Mouse (Mus musculus) adrenal gland, adult 8-10 months (tissue): ENCODE data around the gene Slco2a1. TPM values are rescaled to one million over a fixed set of nuclear protein-coding genes. Genes with fewer than 3 reads are reported as not detected.
"Not testable (repeated sequence)": the region's sequence is repeated elsewhere in the genome, so short reads cannot be mapped to it uniquely, and the experiment has no call there.

ENCODE experiments used
- DNase-seq: peaks from one replicate; pipeline ENCODE4 v3.0.0; 2022
- total RNA-seq, 4 experiments: library from RNA; stranded (reverse); gene quantifications; 2 replicates each; pipeline ENCODE4 v1.2.4; 2022

Slco2a1 gene
- total RNA-seq, 4 experiments from 2014 or later, result 3.3 to 5.7 (median 4.4) TPM

DNA sequence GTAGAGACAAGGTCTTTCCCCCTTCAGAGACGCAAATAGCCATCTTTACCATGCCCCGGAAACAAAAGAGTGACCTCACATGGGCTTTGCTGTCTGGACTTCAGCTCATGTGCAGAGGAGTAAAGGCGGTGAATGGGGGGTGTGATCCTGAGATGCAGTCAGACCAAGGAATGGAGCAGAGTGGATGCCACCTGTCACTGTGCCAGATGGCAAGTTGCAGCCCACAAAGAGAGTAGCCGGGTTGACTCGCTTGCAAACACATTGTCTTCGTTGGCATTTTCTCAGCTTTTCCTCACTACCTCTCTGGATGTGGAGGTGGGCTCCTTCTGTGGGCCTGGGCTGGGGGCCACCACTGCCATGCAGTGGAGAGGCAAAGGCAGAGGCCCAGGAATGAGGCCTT is 98.2 kb downstream of the Slco2a1 start:
- DNase-seq, result no peak

- DNase-seq, result no peak
Measured at GRCm38 (mm10) chr9:103087301-103087700, 98.8 kb downstream of the Slco2a1 start.

DNA sequence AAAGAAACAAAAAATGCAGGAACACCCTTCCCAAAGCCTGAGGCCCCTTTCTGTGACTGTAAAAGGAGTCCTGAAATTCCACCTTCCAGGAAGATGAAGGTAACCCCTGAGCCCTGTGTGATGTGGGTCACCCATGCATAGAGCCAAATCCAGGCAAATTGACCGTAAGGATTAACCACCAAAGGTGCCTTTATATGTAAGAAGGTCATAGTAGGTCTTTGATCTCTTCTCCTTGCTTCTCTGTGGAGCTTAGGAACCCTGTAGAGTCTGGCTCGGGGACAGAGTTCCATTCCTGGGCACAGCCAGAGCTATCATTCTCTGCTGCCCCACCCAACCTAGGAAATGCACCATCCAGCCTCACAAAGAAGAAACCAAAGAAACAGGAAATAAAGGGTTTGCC is 100.1 kb downstream of the Slco2a1 start:
- no peak for DNase-seq

GRCm38 (mm10) chr9:103090116-103090875 is 101.8 kb downstream of the Slco2a1 start:
- no peak for DNase-seq

DNA sequence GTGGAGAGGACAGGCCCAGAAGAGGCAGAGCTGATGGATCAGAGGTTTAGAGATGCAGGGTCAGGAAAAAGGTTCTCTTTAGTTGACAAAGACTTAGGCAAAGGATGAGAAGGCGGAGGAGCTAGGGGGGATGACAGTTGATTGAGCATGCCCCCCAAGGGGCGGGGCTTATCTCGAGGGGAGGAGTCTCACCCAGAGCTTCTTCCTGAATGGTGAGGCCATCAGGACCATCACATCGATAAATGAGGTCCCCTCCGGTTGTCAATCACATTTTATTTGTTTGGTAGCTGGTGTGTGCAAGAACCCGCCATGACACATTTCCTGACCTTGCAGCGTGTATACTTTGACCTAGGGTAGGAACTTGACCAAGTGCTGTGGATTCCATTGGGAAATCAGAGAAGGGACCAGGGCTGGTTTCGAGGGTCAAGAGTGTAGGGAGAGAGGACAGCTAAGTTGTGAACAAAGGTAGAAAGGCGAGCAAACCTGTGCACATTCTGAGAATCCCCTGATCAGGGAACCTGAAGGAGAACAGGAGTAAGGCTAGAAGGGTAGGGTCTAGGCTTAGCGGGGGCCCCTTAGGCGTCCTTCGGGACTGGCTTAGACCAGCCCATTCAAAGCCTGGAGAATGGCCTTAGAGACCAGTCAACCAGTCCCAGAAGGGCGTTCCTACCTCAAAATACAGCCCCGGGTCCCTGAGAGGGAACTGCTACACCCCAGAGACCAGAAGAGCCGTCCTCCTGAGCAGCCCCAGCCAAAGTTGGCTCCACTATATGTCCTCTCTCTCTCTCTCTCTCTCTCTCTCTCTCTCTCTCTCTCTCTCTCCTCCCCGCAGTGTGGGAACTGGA is 102.7 kb downstream of the Slco2a1 start:
- no peak for DNase-seq

DNA sequence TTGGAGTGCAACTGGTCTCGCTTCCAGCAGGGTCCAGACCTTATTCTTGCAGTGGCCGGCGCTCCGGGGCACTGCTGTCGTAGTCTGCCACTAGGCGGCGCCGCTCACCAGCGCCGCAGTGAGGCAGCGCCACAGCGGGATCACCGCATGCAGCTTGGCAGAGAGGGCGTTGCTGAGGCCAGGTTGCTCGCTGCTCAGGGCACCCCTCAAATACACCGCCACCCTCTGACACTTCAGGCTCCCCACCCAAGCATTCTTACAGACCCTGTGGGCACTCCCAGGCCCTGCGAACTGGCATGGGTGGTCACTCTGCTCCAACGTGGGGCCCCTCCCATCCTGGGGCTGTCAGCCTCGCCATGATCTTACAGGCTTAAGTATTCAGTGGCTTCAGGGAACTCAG is 103.7 kb downstream of the Slco2a1 start:
- no peak for DNase-seq

GRCm38 (mm10) chr9:103093681-103094080 is 105.2 kb downstream of the Slco2a1 start:
- DNase-seq, result no peak

- not testable (repeated sequence) for DNase-seq
Measured at GRCm38 (mm10) chr9:103108341-103108798, 119.9 kb downstream of the Slco2a1 start.

- no peak for DNase-seq
Measured at GRCm38 (mm10) chr9:103108943-103109670, 120.6 kb downstream of the Slco2a1 start.

- DNase-seq, result no peak
Measured at GRCm38 (mm10) chr9:103109911-103110310, 121.4 kb downstream of the Slco2a1 start.

DNA sequence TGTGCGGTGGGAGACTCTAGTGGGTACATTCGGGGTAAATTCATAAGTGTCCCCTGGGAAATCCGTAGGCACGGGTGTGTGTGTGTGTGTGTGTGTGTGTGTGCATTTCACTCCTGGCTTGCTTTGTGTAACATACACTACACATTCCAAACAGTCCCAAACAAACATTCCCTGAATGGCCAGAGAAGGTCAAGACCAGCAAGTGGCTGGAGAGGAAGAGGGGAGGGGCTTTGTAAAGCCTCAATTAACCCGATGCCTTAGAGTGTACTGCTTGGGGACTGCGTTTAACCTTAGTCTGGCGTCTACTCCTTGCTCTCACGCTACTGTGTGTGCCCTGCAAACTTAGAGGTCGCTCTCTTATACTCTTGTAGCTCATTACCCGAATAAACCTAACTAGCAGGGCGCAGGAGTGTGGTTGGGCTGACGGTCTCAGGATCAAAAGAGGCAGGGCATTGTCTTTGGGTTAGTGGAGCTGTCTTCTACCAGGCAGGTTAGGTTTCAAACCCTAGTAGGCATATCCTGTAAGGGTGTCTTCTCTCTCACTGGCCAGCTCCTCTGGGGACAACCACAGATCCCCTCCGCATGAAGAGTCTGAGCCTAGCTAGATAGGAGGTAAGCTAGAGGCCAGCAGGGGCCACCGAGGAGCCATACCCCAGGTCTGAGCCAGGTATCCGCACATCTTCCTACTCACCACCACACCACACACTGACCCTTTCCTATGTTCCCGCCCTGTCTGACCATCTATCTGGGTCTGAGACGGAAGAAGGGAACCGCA is 122.4 kb downstream of the Slco2a1 start:
- no peak for DNase-seq

DNA sequence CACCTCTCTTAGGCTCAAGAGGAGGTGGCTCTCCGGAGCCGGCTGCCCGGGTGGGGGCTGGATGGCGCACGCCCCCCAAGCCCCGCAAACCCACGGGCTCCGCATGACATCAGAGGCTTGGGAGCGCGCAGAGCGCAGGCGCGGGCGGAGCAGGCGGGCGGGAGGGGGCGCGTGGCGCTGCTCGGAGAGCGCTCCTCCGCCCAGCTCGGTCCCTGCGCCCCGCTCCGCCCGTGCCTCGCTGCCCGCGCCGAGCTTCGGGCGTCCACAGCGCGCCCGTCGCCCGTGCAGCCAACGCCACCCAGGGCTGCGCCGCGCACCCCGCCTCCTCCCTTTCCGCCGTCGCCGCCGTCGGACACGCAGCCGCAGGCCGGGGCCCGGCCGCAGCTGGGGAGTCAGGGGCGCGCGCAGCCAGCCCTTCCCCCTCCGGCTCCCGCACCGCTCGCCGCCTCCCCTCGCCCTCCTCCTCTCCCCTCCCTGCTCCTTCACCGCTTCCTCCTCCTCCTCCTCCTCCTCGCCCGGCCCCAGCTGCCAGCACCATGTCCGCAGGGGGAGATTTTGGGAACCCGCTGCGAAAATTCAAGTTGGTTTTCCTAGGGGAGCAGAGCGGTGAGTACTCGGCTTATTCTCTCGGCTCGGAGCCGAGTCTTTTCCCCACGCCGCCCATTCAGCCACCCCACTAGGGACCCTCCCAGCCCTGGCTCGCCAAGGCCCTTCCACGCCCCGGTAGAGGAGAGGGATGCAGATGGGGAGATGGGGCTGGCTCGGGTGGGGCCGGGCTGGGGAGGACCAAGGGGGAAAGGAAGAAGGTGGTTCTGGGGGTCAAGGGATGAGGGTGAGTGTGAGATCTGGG is 123.3 kb downstream of the Slco2a1 start, which contains the start of gene Rab6b:
Gene Rab6b, plus strand, starts transcription at position 167 of the 850 bp plus-strand sequence.
- no peak for DNase-seq

GRCm38 (mm10) chr9:103112471-103113271 is 124.2 kb downstream of the Slco2a1 start:
- DNase-seq, result no peak

DNA sequence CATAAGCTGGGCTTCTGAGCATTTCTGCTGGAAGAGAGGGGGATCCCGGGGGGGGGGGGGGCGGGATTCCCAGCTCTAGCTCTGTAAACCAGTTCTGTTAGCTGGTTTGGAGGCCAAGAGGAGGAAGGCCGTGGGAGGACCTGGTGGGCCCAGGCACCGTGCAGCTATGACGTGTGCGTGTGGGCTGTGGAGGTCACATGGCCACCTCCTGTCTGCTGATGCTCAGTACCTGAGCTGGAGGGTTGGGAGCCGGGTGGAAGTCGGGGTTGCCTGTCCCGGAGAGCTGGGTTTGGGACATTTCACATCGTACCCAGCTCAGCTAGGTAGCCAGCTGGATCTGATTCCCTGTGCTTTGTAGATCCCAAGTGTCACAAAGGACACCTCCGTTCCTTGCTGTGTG is 124.8 kb downstream of the Slco2a1 start:
- DNase-seq, result no peak

- no peak for DNase-seq
Measured at GRCm38 (mm10) chr9:103114326-103114725, 125.8 kb downstream of the Slco2a1 start.

GRCm38 (mm10) chr9:103114901-103115300 is 126.4 kb downstream of the Slco2a1 start:
- DNase-seq, result no peak

DNA sequence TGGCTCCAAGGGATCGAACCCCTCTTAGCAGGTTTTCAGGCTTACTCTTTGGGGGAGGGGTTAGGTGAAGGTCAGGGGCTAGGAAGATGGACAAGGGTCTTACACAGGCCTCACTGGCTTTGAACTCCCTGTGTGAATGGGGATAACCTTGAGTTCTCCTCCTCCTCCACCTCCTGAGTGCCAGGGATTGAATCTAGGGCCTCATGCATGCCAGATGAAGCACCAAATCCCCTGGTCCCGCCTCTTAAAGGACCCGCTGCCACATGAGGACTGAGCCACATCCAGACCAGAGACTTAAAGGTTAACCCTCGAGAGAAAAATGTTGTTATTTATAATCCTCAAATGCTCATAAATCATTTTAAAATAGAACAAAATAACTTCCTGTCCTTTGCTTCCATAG is 128.4 kb downstream of the Slco2a1 start:
- no peak for DNase-seq

- DNase-seq, result no peak
Measured at GRCm38 (mm10) chr9:103117495-103117894, 129.0 kb downstream of the Slco2a1 start.

- no peak for DNase-seq
Measured at GRCm38 (mm10) chr9:103117951-103118350, 129.4 kb downstream of the Slco2a1 start.

DNA sequence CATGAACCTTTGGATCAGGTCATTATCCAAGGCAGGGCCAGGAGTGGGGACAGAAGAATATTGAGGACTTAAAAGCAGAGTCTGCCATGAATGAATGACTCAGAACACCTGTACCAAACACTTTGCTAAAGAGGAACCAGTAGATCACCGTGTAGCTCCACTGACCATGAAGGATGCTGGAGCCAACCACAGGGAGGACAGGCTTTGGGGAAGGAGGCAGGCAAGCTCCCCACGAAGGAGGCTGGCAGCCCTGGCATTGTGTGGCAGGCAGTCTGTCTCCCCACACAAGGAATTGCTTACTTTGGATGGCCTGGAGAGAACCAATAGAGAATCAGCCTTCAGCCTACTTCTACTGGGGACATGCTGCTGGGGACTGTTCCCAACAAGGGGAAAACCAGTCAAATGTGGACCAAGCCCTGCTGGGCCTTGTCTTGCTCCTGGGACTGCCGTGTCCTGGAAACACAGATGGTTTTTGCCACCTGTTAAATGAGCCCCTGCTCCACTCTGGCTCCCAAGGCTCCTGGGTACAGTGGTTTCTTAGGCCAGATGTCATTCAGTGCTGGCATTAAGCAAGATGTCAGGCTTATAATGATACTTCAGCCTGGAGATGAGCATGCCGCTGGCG is 130.3 kb downstream of the Slco2a1 start:
- DNase-seq, result no peak
